ENCODE assay signal across 23 mouse cellular contexts in the genomic region with DNA sequence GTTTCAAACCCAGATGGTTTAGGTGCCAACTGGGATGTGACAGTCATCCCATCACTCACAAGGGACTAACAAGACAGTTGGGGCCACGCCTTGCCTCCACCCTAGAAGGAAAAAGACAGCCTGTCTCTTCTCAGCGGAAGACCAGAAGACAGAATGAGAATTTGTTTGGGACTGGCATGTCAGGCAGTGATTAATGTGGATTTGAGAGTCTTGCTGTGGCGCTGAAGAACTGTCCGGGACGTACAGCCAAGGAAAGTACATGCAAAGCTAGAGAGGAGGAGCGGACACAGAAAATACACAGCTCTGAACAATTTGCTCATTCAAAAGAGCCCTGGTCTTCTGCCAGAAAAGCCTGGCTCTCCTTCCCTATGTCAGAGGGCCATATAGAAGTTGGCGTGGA.
DNase-seq lines count a peak whose midpoint lies in the region; ATAC-seq and TF ChIP-seq lines count a peak whose summit lies in the region.
"Had no signal": no experiment of that assay in that cellular context is flagged by ENCODE, and none has a peak within 500 bp of the region (broad histone marks: within the 10 kb centered on the region; RNA-seq: fewer than 3 reads in every experiment).

No protein-coding gene starts in this region.

- WGBS in hindbrain, postnatal 0 days, result 46% methylated on average over 7 of the region's 7 CpGs
- WGBS in hindbrain, embryonic 13.5 days, result 77% methylated on average over 7 of the region's 7 CpGs
- WGBS in stomach, embryonic 15.5 days, result 30% methylated on average over 7 of the region's 7 CpGs

- H3K4me1 ChIP-seq in hindbrain, postnatal 0 days (ENCODE audit: insufficient read depth, low read length), result no peaks in the 10 kb centered on the region
- H3K4me1 ChIP-seq in hindbrain, embryonic 13.5 days (replicated peaks), result no peaks in the 10 kb centered on the region
- H3K4me1 ChIP-seq in stomach, embryonic 15.5 days, result no peaks in the 10 kb centered on the region
- H3K4me1 ChIP-seq: forebrain, embryonic 13.5 days; liver, embryonic 15.5 days; neural tube, embryonic 13.5 days had no signal

- no peak overlapping the region for H3K4me2 ChIP-seq in hindbrain, postnatal 0 days (ENCODE audit: low read depth, low read length)
- H3K4me2 ChIP-seq in hindbrain, embryonic 13.5 days, result no peak overlapping the region
- no peak overlapping the region for H3K4me2 ChIP-seq in stomach, embryonic 15.5 days
- H3K4me2 ChIP-seq: forebrain, embryonic 13.5 days; liver, embryonic 15.5 days; neural tube, embryonic 13.5 days had no signal

- H3K9ac ChIP-seq in hindbrain, postnatal 0 days (replicated peaks; ENCODE audit: low read length), result no peak overlapping the region
- no peak overlapping the region for H3K9ac ChIP-seq in hindbrain, embryonic 13.5 days
- H3K9ac ChIP-seq in stomach, embryonic 15.5 days, result no peak overlapping the region
- H3K9ac ChIP-seq: forebrain, embryonic 13.5 days; liver, embryonic 15.5 days; neural tube, embryonic 13.5 days had no signal

- H3K36me3 ChIP-seq in hindbrain, postnatal 0 days (ENCODE audit: insufficient read depth, low read length), result no peaks in the 10 kb centered on the region
- no peaks in the 10 kb centered on the region for H3K36me3 ChIP-seq in hindbrain, embryonic 13.5 days
- H3K36me3 ChIP-seq in stomach, embryonic 15.5 days, result no peaks in the 10 kb centered on the region
- H3K36me3 ChIP-seq: liver, embryonic 15.5 days; neural tube, embryonic 13.5 days had no signal

- H3K9me3 ChIP-seq in hindbrain, postnatal 0 days (ENCODE audit: low read length), result no peaks in the 10 kb centered on the region
- H3K9me3 ChIP-seq in hindbrain, embryonic 13.5 days, result no peaks in the 10 kb centered on the region
- H3K9me3 ChIP-seq in stomach, embryonic 15.5 days, result no peaks in the 10 kb centered on the region
- H3K9me3 ChIP-seq: forebrain, embryonic 13.5 days; liver, embryonic 15.5 days; neural tube, embryonic 13.5 days had no signal

- H3K27ac ChIP-seq in hindbrain, postnatal 0 days, result no peak overlapping the region
- H3K27ac ChIP-seq in hindbrain, embryonic 13.5 days, result no peak overlapping the region
- peak overlapping the region; percentile 11; the same call in 1 of the 2 replicates for H3K27ac ChIP-seq in stomach, embryonic 15.5 days
- H3K27ac ChIP-seq: forebrain, embryonic 13.5 days; liver, embryonic 15.5 days; neural tube, embryonic 13.5 days had no signal

- no peak overlapping the region for H3K4me3 ChIP-seq in hindbrain, postnatal 0 days (ENCODE audit: low read length)
- H3K4me3 ChIP-seq in hindbrain, embryonic 13.5 days, result no peak overlapping the region
- H3K4me3 ChIP-seq in stomach, embryonic 15.5 days (replicated peaks), result no peak overlapping the region
- H3K4me3 ChIP-seq: forebrain, embryonic 13.5 days; liver, embryonic 15.5 days; neural tube, embryonic 13.5 days had no signal

- TF ChIP-seq CTCF in hindbrain, postnatal 0 days (IDR thresholded peaks at IDR 0.05; ENCODE audit: low read depth), result no peak

- no peak for ATAC-seq in hindbrain, postnatal 0 days
- no peak for ATAC-seq in hindbrain, embryonic 13.5 days (ENCODE audit: low FRiP score)
- no peak for ATAC-seq in stomach, embryonic 15.5 days (ENCODE audit: insufficient read depth, low FRiP score, low read depth)
- ATAC-seq: forebrain, embryonic 13.5 days; intestine, postnatal 0 days had no signal

- peak; percentile 32 to 35 for DNase-seq in cerebellum, postnatal 10 days
- DNase-seq in cerebellum, adult 8-10 months, result no peak
- DNase-seq in hindbrain, postnatal 0 days (ENCODE audit: low spot score), result peak; percentile 27
- peak; percentile 15 for DNase-seq in lung, postnatal 10 days
- no peak for DNase-seq in lung, postnatal 25 days (ENCODE audit: low spot score)
- DNase-seq in kidney, adult 18-20 months, result no peak
- DNase-seq: adrenal gland, postnatal 25 days; cerebellum, adult 18-20 months; gastrocnemius, postnatal 10 days; heart, postnatal 14 days; kidney, postnatal 14 days; layer of hippocampus, adult 9-11 months; liver; right cerebral cortex, postnatal 4 days; thymus, adult 18-20 months; thymus, postnatal 25 days had no signal

- H3K27me3 ChIP-seq in hindbrain, postnatal 0 days (ENCODE audit: insufficient read depth, low read length), result no peaks in the 10 kb centered on the region
- H3K27me3 ChIP-seq in hindbrain, embryonic 13.5 days, result no peaks in the 10 kb centered on the region
- no peaks in the 10 kb centered on the region for H3K27me3 ChIP-seq in stomach, embryonic 15.5 days (replicated peaks)
- H3K27me3 ChIP-seq: CH12.LX; forebrain, embryonic 13.5 days; liver, embryonic 15.5 days; neural tube, embryonic 13.5 days had no signal

Comparison
In these comparisons a context has a peak if more than half of its experiments do, and no peak if none do; other contexts are left out.
1. DNase-seq: peak in cerebellum, postnatal 10 days (2 of 2), hindbrain, postnatal 0 days (single experiment) and lung, postnatal 10 days (single experiment); none in cerebellum, adult 8-10 months (single experiment), lung, postnatal 25 days (single experiment) and kidney, adult 18-20 months (single experiment).